Mouse (Mus musculus): ENCODE data around the gene Tex35. TPM values are rescaled to one million over a fixed set of nuclear protein-coding genes. Genes with fewer than 3 reads are reported as not detected.

The Tex35 gene
- total RNA-seq, 1 experiment = not detected

Other genes with a start within 250 kb of the Tex35 start
- gene Ralgps2, start 169.1 kb downstream of the Tex35 start, total RNA-seq (2012; rRNA removed) = 40.6 and 58.2 TPM in 2 replicates

Measured in ES-E14 (cell line).